Mouse (Mus musculus) gastrocnemius, postnatal 25 days (tissue): Measurements from ENCODE around the gene Syt11. TPM values are rescaled to one million over a fixed set of nuclear protein-coding genes. Genes with fewer than 3 reads are reported as not detected.
A peak's percentile ranks its signal among the peaks of the same experiment; 100 is the strongest.
"Not testable (repeated sequence)": the region's sequence is repeated elsewhere in the genome, so short reads cannot be mapped to it uniquely, and the experiment has no call there.

ENCODE experiments used
- DNase-seq: peaks from one replicate; pipeline ENCODE4 v3.0.0; 2022
- total RNA-seq, 2 experiments: library from RNA; stranded (reverse); gene quantifications; 1 replicate in 1 of 2; 2 replicates in 1 of 2; pipeline ENCODE4 v1.2.3; 2021

Gene Syt11
- total RNA-seq, 2 experiments from 2014 or later: 3.1 to 3.7 TPM

- no peak for DNase-seq
Observed at GRCm38 (mm10) chr3:88736556-88736955, 38.4 kb downstream of the Syt11 start.

DNA sequence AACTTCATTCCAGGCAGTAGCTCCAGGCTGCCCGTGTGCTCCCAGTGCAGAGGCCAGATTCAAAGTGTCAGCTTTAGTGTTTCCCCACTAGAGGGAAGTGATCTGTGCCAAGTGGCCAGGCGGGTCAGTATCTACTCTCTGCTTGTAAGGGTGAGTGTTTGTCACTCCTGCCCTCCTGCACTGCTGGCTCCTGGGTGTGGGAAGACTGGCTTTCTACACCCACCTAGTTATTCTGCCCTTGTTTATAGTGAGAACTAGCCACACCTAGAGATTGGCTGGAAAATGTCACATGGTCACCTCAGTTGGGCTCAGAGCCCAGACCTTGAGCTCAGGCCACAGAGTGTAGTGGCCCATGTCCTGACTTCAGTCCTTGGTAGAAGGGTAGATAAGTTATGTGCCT is 55.9 kb downstream of the Syt11 start:
- DNase-seq: peak; percentile 21

DNA sequence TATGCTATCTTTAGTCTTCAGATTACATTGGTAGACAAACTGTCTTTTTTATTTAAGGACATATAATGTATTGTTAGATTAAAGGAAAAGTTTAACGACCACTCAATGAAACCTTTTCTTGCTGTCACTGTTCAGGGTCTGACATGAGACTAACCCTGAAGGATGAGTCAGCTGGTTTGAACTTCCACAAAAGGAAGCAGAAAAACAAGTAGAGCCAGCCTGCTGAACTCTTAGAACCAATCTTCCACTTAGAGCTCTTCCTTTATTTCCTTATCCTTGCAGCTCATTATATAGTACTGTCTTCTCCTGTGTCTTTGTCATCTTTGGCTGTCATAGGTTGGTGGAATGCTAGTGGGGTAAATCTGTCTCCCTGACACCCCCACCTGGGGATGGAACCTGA is 57.1 kb downstream of the Syt11 start:
- no peak for DNase-seq

GRCm38 (mm10) chr3:88717198-88717798 is 57.7 kb downstream of the Syt11 start:
- no peak for DNase-seq

GRCm38 (mm10) chr3:88716399-88717197 is 58.4 kb downstream of the Syt11 start, which contains the start of gene Rit1:
Gene Rit1, plus strand, starts transcription at chr3:88716838.
- DNase-seq: peak; percentile 85

DNA sequence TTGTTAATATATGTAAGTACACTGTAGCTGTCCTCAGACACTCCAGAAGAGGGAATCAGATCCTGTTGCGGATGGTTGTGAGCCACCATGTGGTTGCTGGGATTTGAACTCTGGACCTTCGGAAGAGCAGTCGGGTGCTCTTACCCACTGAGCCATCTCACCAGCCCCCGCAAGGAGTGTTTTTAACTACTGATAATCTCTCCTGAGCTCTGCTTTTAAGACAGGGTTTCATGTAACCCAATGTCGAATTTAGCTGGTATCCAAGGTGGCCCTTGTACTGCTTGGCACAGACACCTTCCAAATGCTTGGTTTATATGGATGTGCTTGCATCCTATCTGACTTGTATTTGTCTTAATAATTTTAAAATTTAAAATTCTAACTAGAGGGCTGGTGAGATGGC is 59.2 kb downstream of the Syt11 start:
- DNase-seq: not testable (repeated sequence)

DNA sequence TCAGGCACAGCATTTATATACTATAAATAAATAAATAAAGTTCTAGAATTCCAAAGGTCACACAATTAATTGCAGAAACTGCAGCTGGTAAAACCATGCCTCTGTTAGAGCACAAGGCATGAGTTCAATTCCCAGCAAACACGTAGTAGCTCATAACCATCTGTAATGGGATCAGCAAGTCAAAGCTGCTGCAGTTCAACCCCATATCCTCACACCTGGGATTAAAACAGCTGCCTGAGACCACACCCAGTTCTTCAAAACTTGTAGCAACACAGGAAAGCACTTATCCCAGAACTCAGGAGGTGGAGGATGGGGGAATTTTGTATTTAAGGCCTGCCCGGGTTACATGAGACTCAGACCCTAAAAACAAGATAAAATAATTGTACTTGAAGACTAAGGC is 60.2 kb downstream of the Syt11 start:
- no peak for DNase-seq

GRCm38 (mm10) chr3:88713709-88714108 is 61.3 kb downstream of the Syt11 start:
- no peak for DNase-seq

GRCm38 (mm10) chr3:88701222-88701621 is 73.7 kb downstream of the Syt11 start:
- no peak for DNase-seq

- no peak for DNase-seq
Observed at GRCm38 (mm10) chr3:88700247-88700646, 74.7 kb downstream of the Syt11 start.

- DNase-seq: no peak
Observed at GRCm38 (mm10) chr3:88698834-88699233, 76.1 kb downstream of the Syt11 start.

- DNase-seq: no peak
Observed at GRCm38 (mm10) chr3:88698051-88698450, 76.9 kb downstream of the Syt11 start.

GRCm38 (mm10) chr3:88695545-88695944 is 79.4 kb downstream of the Syt11 start:
- DNase-seq: no peak

Other genes with a start within 250 kb of the Syt11 start
- gene Mex3a, start 242.8 kb downstream of the Syt11 start, total RNA-seq: under 1 TPM; 0.24 to 0.33 TPM
- gene Rab25, start 226.9 kb downstream of the Syt11 start, total RNA-seq: not detected
- 10 to 100 TPM; 76.1 to 81.1 TPM for gene Lamtor2, start 222.1 kb downstream of the Syt11 start, total RNA-seq
- 10 to 100 TPM; 59.6 to 67.2 TPM for gene Ubqln4, start 221.4 kb downstream of the Syt11 start, total RNA-seq
- gene Ssr2, start 199.3 kb downstream of the Syt11 start, total RNA-seq: 10 to 100 TPM; 52.2 to 63.2 TPM
- gene Arhgef2, start 169.2 kb downstream of the Syt11 start, total RNA-seq: 10 to 100 TPM; 28.1 to 33.0 TPM
- gene Rxfp4, start 122.0 kb downstream of the Syt11 start, total RNA-seq: not detected
- gene Khdc4, start 89.4 kb downstream of the Syt11 start, total RNA-seq: 10 to 100 TPM; 22.6 to 23.0 TPM
- 10 to 100 TPM; 18.4 to 18.7 TPM for gene Rit1, start 58.3 kb downstream of the Syt11 start, total RNA-seq
- 10 to 100 TPM; 11.7 to 12.4 TPM for gene Gon4l, start 60.1 kb upstream of the Syt11 start, total RNA-seq
- 1 to 10 TPM; 6.6 to 9.8 TPM for gene Msto1, start 138.8 kb upstream of the Syt11 start, total RNA-seq
- 10 to 100 TPM; 22.9 to 23.9 TPM for gene Ash1l, start 175.5 kb upstream of the Syt11 start, total RNA-seq
- gene Dap3, start 176.0 kb upstream of the Syt11 start, total RNA-seq: 10 to 100 TPM; 65.7 to 75.2 TPM